Mouse (Mus musculus) C2C12 (cell line): ENCODE measurements around the gene Glyctk.

ENCODE experiments used
- CEBPB ChIP-seq: IDR thresholded peaks from one replicate; pipeline ENCODE4 v1.6.1; 2011; ENCODE audit warnings: low read depth, mild to moderate bottlenecking, control low read depth, moderate library complexity
- CTCF ChIP-seq: IDR thresholded peaks from one replicate; pipeline ENCODE4 v1.5.1; 2011; ENCODE audit not compliant: control insufficient read depth, insufficient read depth, insufficient read length
- USF1 ChIP-seq: IDR thresholded peaks from one replicate; pipeline ENCODE4 v1.6.1; 2011; ENCODE audit warnings: low read depth, mild to moderate bottlenecking, control low read depth, moderate library complexity

DNA sequence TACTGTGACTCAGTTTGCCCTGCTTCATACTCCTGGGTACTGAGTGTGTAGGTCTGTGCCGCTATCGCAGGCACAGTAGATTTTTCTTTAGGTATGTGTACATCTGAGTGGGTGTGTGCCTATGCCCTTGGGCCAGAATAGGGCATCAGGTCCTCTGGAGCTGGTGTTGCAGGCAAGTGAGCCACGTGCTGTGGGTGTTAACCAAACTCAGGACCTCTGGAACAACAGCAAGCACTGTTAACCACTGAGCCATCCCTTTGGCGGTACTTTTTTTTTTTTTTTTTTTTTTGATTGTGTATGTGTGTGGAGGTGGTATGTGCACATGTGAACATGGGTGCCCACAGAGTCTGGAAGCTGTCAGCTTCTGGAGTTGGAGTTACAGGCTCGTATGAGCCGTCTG is 19.9 kb upstream of the Glyctk start:
- TF ChIP-seq CEBPB = no peak
- no peak for TF ChIP-seq CTCF
- TF ChIP-seq USF1 = no peak
